Mouse (Mus musculus) liver, adult 2 months (tissue): ENCODE data around the gene Gm49673. TPM values are rescaled to one million over a fixed set of nuclear protein-coding genes. Genes with fewer than 3 reads are reported as not detected.
"Not testable (repeated sequence)": the region's sequence is repeated elsewhere in the genome, so short reads cannot be mapped to it uniquely, and the experiment has no call there.

ENCODE experiments used
- DNase-seq: peaks from one replicate; pipeline ENCODE4 v3.0.0-alpha.2; 2011; ENCODE audit warnings: low read depth, low spot score; ENCODE audit errors: extremely low read depth
- H3K27ac ChIP-seq: fragments of 200-500 bp; replicated peaks from 2 replicates; pipeline ENCODE4 v1.5.1; 2012; ENCODE audit warnings: low read depth, mild to moderate bottlenecking, control low read depth, inconsistent platforms, low read length; ENCODE audit not compliant: insufficient read depth
- H3K27me3 ChIP-seq: fragments of 200-500 bp; 2 replicates; pipeline ENCODE4 v1.6.1; 2012; ENCODE audit warnings: mild to moderate bottlenecking, moderate library complexity, low read length, inconsistent platforms; ENCODE audit not compliant: control insufficient read depth, insufficient read depth
- H3K36me3 ChIP-seq: fragments of 200-500 bp; 2 replicates; pipeline ENCODE4 v1.6.1; 2012; ENCODE audit warnings: low read length, inconsistent platforms; ENCODE audit not compliant: control insufficient read depth, insufficient read depth
- H3K4me1 ChIP-seq: fragments of 200-500 bp; 2 replicates; pipeline ENCODE4 v1.6.1; 2011; ENCODE audit warnings: low read length; ENCODE audit not compliant: control insufficient read depth, insufficient read depth
- H3K4me3 ChIP-seq: fragments of 200-500 bp; 2 replicates; pipeline ENCODE4 v1.5.1; 2011; ENCODE audit warnings: low read depth, mild to moderate bottlenecking, control low read depth, low read length, moderate library complexity; ENCODE audit not compliant: insufficient read depth
- H3K79me2 ChIP-seq: fragments of 200-500 bp; 2 replicates; pipeline ENCODE4 v1.6.1; 2012; ENCODE audit warnings: inconsistent platforms, mild to moderate bottlenecking, low read length, moderate library complexity; ENCODE audit not compliant: control insufficient read depth, insufficient read depth
- H3K9ac ChIP-seq: fragments of 200-500 bp; 2 replicates; pipeline ENCODE4 v1.6.1; 2012; ENCODE audit warnings: low read depth, mild to moderate bottlenecking, control low read depth, inconsistent platforms, low read length
- CTCF ChIP-seq: fragments of 200-500 bp; IDR thresholded peaks from 2 replicates; pipeline ENCODE4 v1.5.1; 2011; ENCODE audit warnings: low read depth, low read length, control low read depth
- WGBS: fragments of 180-500 bp; shearing (Covaris S2); methylation state at CpG from one replicate; pipeline ENCODE4 v1.1.7; 2018; 5-methylcytosine and 5-hydroxymethylcytosine counted together
- polyA plus RNA-seq: library from polyadenylated mRNA; depleted of rRNA; stranded (reverse); fragments of >200 nt; gene quantifications from 2 replicates; pipeline ENCODE4 v1.2.3, GENCODE M21; 2012; rRNA removed
- total RNA-seq: library from RNA; depleted of rRNA; stranded (reverse); fragments of >200 nt; gene quantifications from 2 replicates; pipeline ENCODE4 v1.2.3, GENCODE M21; 2014; rRNA removed

Gm49673 gene
- total and polyA plus RNA-seq, 2 experiments = 0.17 TPM; not detected in 1

DNA sequence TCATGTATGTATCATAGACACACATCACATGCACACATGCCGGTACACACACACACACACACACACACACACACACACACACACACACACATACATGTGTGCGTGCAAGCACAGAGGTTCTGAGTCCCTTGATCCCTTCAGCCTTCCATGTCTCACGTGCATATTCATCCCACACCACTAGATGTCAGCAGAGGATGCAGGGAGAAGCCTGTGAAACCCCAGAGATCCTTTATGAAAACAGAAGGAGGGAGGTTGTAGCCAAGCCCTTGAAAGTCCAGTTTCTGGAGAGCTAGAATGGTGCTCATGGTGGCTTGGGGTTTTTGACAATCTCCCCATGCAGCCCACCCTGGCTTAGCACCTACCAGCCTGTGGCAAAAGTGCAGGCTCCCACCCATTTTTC lies 96.3 kb downstream of the Gm49673 start:
- 28% methylated on average over 3 of the region's 3 CpGs for WGBS
- H3K4me3 ChIP-seq, H3K27ac ChIP-seq, H3K27me3 ChIP-seq, H3K4me1 ChIP-seq, H3K79me2 ChIP-seq, H3K9ac ChIP-seq, H3K36me3 ChIP-seq: not testable (repeated sequence)
- peak; percentile 25; the same call in 1 of the 2 replicates for TF ChIP-seq CTCF
- DNase-seq = peak; percentile 13

DNA sequence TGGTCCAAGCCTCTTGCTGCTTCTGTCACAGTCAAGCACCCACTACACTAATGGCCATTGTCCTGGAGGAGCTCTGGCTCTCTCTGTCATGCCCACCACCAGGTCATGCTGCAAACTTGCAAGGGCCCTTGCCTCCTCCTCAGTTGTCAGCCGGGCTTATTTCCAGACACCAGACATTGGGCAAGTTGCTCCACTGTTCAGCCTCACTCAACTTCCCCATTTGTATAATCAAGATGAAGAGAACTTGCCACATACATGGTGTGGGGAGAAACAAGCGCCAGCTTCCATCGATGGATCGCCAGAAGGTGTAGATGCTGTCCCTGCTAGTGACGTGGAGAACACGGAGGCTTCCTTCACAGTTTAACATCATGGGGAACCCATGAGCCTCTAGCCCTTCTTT lies 97.4 kb downstream of the Gm49673 start:
- not testable (repeated sequence) for H3K27me3 ChIP-seq, DNase-seq, H3K36me3 ChIP-seq, H3K79me2 ChIP-seq, H3K4me1 ChIP-seq, H3K4me3 ChIP-seq, H3K27ac ChIP-seq, H3K9ac ChIP-seq
- 77% methylated on average over 5 of the region's 6 CpGs for WGBS

DNA sequence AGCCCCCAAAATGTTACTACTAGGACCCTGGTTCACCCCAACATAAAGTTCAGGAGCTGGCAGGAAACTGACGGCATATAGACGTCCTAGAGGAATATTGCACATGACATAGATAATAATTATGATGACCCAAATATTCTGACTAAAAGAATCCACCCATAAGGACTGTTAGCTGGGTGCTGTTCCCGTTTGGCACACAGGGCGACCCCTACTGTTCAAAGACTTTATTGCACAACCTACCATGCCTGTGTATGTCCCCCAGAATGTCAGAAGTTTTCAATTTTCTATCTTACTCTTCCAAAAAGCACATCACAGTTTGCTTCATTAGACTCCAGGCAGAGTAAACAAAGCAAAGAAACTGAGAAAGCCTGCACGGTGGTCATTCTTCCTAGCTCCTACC lies 101.4 kb downstream of the Gm49673 start:
- not testable (repeated sequence) for H3K4me1 ChIP-seq, H3K27me3 ChIP-seq, H3K27ac ChIP-seq, DNase-seq, H3K79me2 ChIP-seq, H3K4me3 ChIP-seq, H3K36me3 ChIP-seq, H3K9ac ChIP-seq
- 0% methylated on average over 2 of the region's 5 CpGs for WGBS

DNA sequence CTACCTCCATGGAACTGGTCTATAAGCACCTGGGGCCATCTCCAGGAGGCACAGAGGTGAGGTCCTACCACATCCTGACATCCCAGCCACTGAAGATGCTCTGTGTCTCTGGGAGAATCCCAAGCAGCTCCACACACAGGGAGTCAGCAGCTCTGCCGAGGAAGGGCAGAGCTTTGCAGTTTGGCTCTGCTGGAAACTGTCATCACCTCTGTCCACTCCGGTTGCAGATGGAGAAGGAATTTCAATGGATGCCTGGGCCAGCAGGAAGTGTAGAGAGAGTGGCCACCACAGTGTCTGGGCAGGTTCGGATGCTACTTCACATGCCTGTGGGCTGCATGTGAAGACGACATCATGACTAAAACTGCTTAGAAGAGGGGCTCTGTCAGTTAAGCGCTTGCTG lies 106.4 kb downstream of the Gm49673 start:
- H3K9ac ChIP-seq, H3K4me3 ChIP-seq, H3K36me3 ChIP-seq, H3K79me2 ChIP-seq, DNase-seq, H3K27me3 ChIP-seq, H3K4me1 ChIP-seq, H3K27ac ChIP-seq: not testable (repeated sequence)
- WGBS = no CpG with 5 or more reads among the region's 5 CpGs

DNA sequence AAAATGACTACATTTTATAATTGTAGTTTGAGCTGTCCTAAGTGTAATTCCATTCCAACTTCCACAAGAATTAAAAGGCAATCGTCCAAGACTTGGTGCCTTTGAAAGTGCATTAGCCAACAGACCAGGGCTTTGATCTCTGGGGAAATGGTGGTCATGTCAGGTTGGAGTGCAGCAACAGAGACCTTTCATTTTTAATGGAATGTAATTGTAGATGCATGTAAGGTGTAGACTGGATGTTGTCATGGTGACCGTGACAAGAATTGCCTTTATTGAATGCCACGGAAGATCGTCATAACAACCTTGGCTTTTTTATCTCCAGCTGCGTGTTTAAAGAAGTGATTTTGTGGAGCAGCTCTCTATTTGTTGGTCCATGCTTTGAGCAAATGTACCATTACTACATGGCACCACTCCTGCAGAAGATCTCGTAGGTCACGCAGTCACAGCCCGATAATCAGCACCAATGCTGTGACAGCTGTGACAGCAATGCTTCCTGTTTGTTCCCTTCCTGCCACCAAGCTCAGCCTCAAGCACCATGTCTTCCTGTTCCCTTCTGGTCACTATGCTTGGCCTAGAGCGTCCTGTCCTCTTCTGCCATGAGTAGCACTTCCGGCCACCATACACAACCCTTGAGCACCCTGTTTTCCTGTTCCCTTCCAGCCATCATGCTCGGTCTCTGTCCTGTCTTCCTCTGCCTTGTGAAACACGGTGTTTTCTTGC lies 107.5 kb downstream of the Gm49673 start:
- not testable (repeated sequence) for H3K27ac ChIP-seq, H3K79me2 ChIP-seq, H3K36me3 ChIP-seq, H3K27me3 ChIP-seq, DNase-seq, H3K4me1 ChIP-seq, H3K9ac ChIP-seq, H3K4me3 ChIP-seq
- WGBS = no CpG with 5 or more reads among the region's 12 CpGs

DNA sequence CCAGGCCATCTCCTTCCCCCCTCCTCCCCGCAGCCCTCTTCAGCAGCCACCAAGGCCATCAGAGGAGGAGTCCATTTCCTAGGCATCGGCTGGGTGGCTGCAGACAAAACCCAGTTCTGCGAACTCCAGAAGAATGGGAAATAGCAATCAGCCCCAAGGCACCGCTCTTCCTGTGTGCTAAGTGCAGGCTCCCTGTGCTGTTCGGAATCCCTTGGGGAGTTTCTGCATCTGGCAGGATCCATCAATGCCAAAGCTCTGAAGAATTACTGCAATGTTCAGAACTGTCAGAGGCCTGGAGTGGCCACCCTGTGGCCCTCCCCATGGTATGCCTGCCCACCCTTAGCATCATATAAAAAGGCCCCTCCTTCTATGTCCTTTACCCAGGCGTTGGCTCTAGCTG lies 110.6 kb downstream of the Gm49673 start:
- not testable (repeated sequence) for H3K27me3 ChIP-seq, H3K4me1 ChIP-seq, H3K27ac ChIP-seq, H3K4me3 ChIP-seq, H3K36me3 ChIP-seq, DNase-seq, H3K9ac ChIP-seq, H3K79me2 ChIP-seq
- 72% methylated on average over 4 of the region's 6 CpGs for WGBS

Other genes starting within 250 kb of the Gm49673 start
- gene Tagap, start 221.8 kb downstream of the Gm49673 start, total RNA-seq = 0.28 and 0.67 TPM in 2 replicates
- gene Tagap, start 221.8 kb downstream of the Gm49673 start, polyA plus RNA-seq = 0.26 and 0.51 TPM in 2 replicates
- 16.8 and 19.5 TPM in 2 replicates for gene Rsph3a, start 202.2 kb downstream of the Gm49673 start, total RNA-seq
- gene Rsph3a, start 202.2 kb downstream of the Gm49673 start, polyA plus RNA-seq = 46.8 and 48.1 TPM in 2 replicates
- gene Rnaset2a, start 309 bp upstream of the Gm49673 start, total RNA-seq = 44.9 and 51.8 TPM in 2 replicates
- gene Rnaset2a, start 309 bp upstream of the Gm49673 start, polyA plus RNA-seq = 36.9 and 39.7 TPM in 2 replicates
- gene Fgfr1op, start 17.7 kb upstream of the Gm49673 start, total RNA-seq = 10.5 TPM in 2 replicates
- gene Fgfr1op, start 17.7 kb upstream of the Gm49673 start, polyA plus RNA-seq = 1.8 and 2.1 TPM in 2 replicates
- 0.60 TPM in 1 of 2 replicates, not detected in the other for gene Ccr6, start 88.3 kb upstream of the Gm49673 start, total RNA-seq
- 0.17 and 0.20 TPM in 2 replicates for gene Ccr6, start 88.3 kb upstream of the Gm49673 start, polyA plus RNA-seq
- gene Mpc1, start 135.1 kb upstream of the Gm49673 start, total RNA-seq = 690 and 762 TPM in 2 replicates
- 305 and 352 TPM in 2 replicates for gene Mpc1, start 135.1 kb upstream of the Gm49673 start, polyA plus RNA-seq
- gene Sft2d1, start 163.3 kb upstream of the Gm49673 start, total RNA-seq = 58.4 and 59.7 TPM in 2 replicates
- gene Sft2d1, start 163.3 kb upstream of the Gm49673 start, polyA plus RNA-seq = 53.7 and 67.4 TPM in 2 replicates
- 0.09 and 0.27 TPM in 2 replicates for gene Prr18, start 189.7 kb upstream of the Gm49673 start, total RNA-seq
- gene Prr18, start 189.7 kb upstream of the Gm49673 start, polyA plus RNA-seq = 0.04 and 0.17 TPM in 2 replicates
- gene T2, start 208.2 kb upstream of the Gm49673 start, total RNA-seq = not detected in 2 replicates
- not detected in 2 replicates for gene T2, start 208.2 kb upstream of the Gm49673 start, polyA plus RNA-seq